ENCODE assay signal across 8 mouse cellular contexts in genomic region chr10:94689176-94689510, GRCm38 (mm10). TPM values are rescaled to one million over a fixed set of nuclear protein-coding genes. Genes with fewer than 3 reads are reported as not detected.
DNase-seq lines count a peak whose midpoint lies in the region; ATAC-seq and TF ChIP-seq lines count a peak whose summit lies in the region.

No protein-coding gene starts in this region.

- intact Hi-C loops in gastrocnemius, adult 2 months (cut with DNase I) = no loop called here

- no peaks in the 10 kb centered on the region for H3K9me3 ChIP-seq in forebrain, embryonic 15.5 days
- H3K9me3 ChIP-seq in liver, postnatal 0 days (ENCODE audit: low read length) = no peaks in the 10 kb centered on the region

- no peak for DNase-seq in gastrocnemius, adult 2 months
- no peak for DNase-seq in gastrocnemius, postnatal 4 days (ENCODE audit: low spot score in 2 of 2)
- DNase-seq in liver, postnatal 0 days = no peak
- DNase-seq in ovary, adult 18-20 months (ENCODE audit: low spot score) = no peak
- DNase-seq in frontal cortex, postnatal 36 days (ENCODE audit: low spot score in 2 of 2) = no peak
- DNase-seq in urinary bladder, postnatal 36 days (ENCODE audit: low spot score in 2 of 2) = no peak

- H3K4me1 ChIP-seq in forebrain, embryonic 15.5 days = peaks cover 19% of the 10 kb centered on the region
- peaks cover 11% of the 10 kb centered on the region for H3K4me1 ChIP-seq in liver, postnatal 0 days (ENCODE audit: insufficient read depth)

- H3K27me3 ChIP-seq in forebrain, embryonic 15.5 days = no peaks in the 10 kb centered on the region
- no peaks in the 10 kb centered on the region for H3K27me3 ChIP-seq in liver, postnatal 0 days (ENCODE audit: insufficient read depth, low read length)

- WGBS in forebrain, embryonic 15.5 days = 0% methylated on average over 7 of the region's 7 CpGs
- under 1% methylated on average over 7 of the region's 7 CpGs for WGBS in liver, postnatal 0 days (ENCODE audit: insufficient replicate concordance)

- H3K4me2 ChIP-seq in forebrain, embryonic 15.5 days (replicated peaks) = peak overlapping the region; percentile 69
- peak overlapping the region; percentile 93 for H3K4me2 ChIP-seq in liver, postnatal 0 days (ENCODE audit: low read depth, low read length)

- no peak for TF ChIP-seq EP300 in liver, postnatal 0 days (IDR thresholded peaks at IDR 0.05; ENCODE audit: low read depth)

- peak; percentile 58 for ATAC-seq in CD4-positive, CD25-positive, alpha-beta regulatory T cell, adult 4 months
- no peak for ATAC-seq in forebrain, embryonic 15.5 days (replicated peaks)
- peak; percentile 2 for ATAC-seq in liver, postnatal 0 days

- peak overlapping the region; percentile 85 for H3K4me3 ChIP-seq in gastrocnemius, adult 2 months
- peak overlapping the region; percentile 59 for H3K4me3 ChIP-seq in forebrain, embryonic 15.5 days
- peak overlapping the region; percentile 93 for H3K4me3 ChIP-seq in liver, postnatal 0 days (ENCODE audit: low read depth, low read length)

- TF ChIP-seq CTCF in gastrocnemius, adult 2 months (IDR thresholded peaks at IDR 0.05) = no peak
- TF ChIP-seq CTCF in liver, postnatal 0 days (IDR thresholded peaks at IDR 0.05; ENCODE audit: low read depth) = no peak

- H3K36me3 ChIP-seq in forebrain, embryonic 15.5 days = no peaks in the 10 kb centered on the region
- H3K36me3 ChIP-seq in liver, postnatal 0 days (replicated peaks; ENCODE audit: insufficient read depth, low read length) = no peaks in the 10 kb centered on the region

- H3K9ac ChIP-seq in forebrain, embryonic 15.5 days (replicated peaks) = peak overlapping the region; percentile 81
- H3K9ac ChIP-seq in liver, postnatal 0 days (replicated peaks) = peak overlapping the region; percentile 89

- H3K27ac ChIP-seq in gastrocnemius, adult 2 months = peak overlapping the region; percentile 95
- peak overlapping the region; percentile 86 for H3K27ac ChIP-seq in forebrain, embryonic 15.5 days (replicated peaks)
- peak overlapping the region; percentile 95 for H3K27ac ChIP-seq in liver, postnatal 0 days (ENCODE audit: low read depth)

RNA-seq across cellular contexts. Expression of gene Cep83, which starts 0.7 kb away (rescaled TPM):
- total RNA-seq in gastrocnemius, adult 2 months (2021) = 10 to 100 TPM; 18.5 to 19.6 TPM
- total RNA-seq in gastrocnemius, postnatal 4 days (2021) = 10 to 100 TPM; 17.7 to 19.3 TPM
- 10 to 100 TPM; 13.6 to 15.5 TPM for polyA plus RNA-seq in CD4-positive, CD25-positive, alpha-beta regulatory T cell, adult 4 months (2017; shearing (Covaris generic))
- 21.9 and 22.0 TPM in 2 replicates for polyA plus RNA-seq in forebrain, embryonic 15.5 days (2015; fragmentation: Nextera tagmentation; extraction: Ambion mirVana)
- 5.7 and 5.9 TPM in 2 replicates for polyA plus RNA-seq in liver, postnatal 0 days (2015; fragmentation: Nextera tagmentation; extraction: Ambion mirVana)
